Mouse (Mus musculus): ENCODE measurements around the gene Uxt. TPM values are rescaled to one million over a fixed set of nuclear protein-coding genes. Genes with fewer than 3 reads are reported as not detected.

Uxt gene
- polyA plus RNA-seq, 1 experiment from 2014 or later = 78.7 TPM

- H3K36me3 ChIP-seq (ENCODE audit: control insufficient read depth, insufficient read depth) = peaks cover 5% of the 10 kb centered on the region; the same call in 1 of the 2 replicates
- H3K27ac ChIP-seq (ENCODE audit: low read depth, low read length) = no peak overlapping the region
- no peak for TF ChIP-seq CTCF (IDR thresholded peaks at IDR 0.05; ENCODE audit: low read depth)
- ATAC-seq = no peak
- H3K9me3 ChIP-seq (ENCODE audit: control insufficient read depth) = no peaks in the 10 kb centered on the region
- no peak overlapping the region for H3K9ac ChIP-seq (ENCODE audit: low read depth, low read length)
- no peaks in the 10 kb centered on the region for H3K27me3 ChIP-seq (replicated peaks; ENCODE audit: control insufficient read depth, insufficient read depth, low read length)
- H3K4me1 ChIP-seq (replicated peaks; ENCODE audit: control insufficient read depth, insufficient read depth, low read length) = no peaks in the 10 kb centered on the region
- no peak overlapping the region for H3K4me3 ChIP-seq (ENCODE audit: low read depth, low read length)
- 85% methylated on average over 1 of the region's 1 CpGs for WGBS
- no peak overlapping the region for H3K4me2 ChIP-seq (replicated peaks; ENCODE audit: low read depth)
These were observed 32.0 kb downstream of the Uxt start for GRCm38 (mm10) chrX:20929859-20930258.

- Histone ChIP-seq H3K36me3 (ENCODE audit: control insufficient read depth, insufficient read depth) (peaks cover 5% of the 10 kb centered on the region; the same call in 1 of the 2 replicates), H3K27me3 (replicated peaks; ENCODE audit: control insufficient read depth, insufficient read depth, low read length) (no peaks in the 10 kb centered on the region; the same call in 1 of the 2 replicates), H3K4me2 (replicated peaks; ENCODE audit: low read depth) (no peak overlapping the region), H3K9me3 (ENCODE audit: control insufficient read depth) (no peaks in the 10 kb centered on the region), H3K4me1 (replicated peaks; ENCODE audit: control insufficient read depth, insufficient read depth, low read length) (no peaks in the 10 kb centered on the region), H3K4me3 (ENCODE audit: low read depth, low read length) (no peak overlapping the region), H3K9ac (ENCODE audit: low read depth, low read length) (no peak overlapping the region), H3K27ac (ENCODE audit: low read depth, low read length) (no peak overlapping the region)
- no peak for ATAC-seq
- TF ChIP-seq CTCF (IDR thresholded peaks at IDR 0.05; ENCODE audit: low read depth) = no peak
These were observed 36.8 kb downstream of the Uxt start for GRCm38 (mm10) chrX:20924976-20925375.

GRCm38 (mm10) chrX:20923506-20923905, 38.3 kb downstream of the Uxt start:
- WGBS = 86% methylated on average over 1 of the region's 1 CpGs
- no peak overlapping the region for H3K27ac ChIP-seq (ENCODE audit: low read depth, low read length)
- ATAC-seq = no peak

DNA sequence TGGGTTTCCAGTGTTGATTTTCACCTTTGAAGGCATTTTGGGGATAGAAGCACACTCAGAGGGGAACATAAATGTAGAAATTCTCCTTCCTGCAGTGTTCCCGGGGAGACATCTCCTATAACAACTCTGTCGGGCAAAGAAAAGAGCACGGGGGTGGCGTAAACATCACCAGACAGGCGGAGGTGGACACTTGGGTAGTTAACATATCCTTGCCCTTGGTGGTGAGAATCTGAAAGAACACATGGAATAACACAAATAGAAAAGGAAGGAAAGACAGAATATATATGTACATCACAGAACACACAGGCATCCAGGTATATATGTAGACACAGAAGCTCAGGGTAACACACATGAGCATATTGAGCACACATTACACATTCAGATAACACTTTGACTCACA, 40.5 kb downstream of the Uxt start:
- WGBS = 48% methylated on average over 5 of the region's 5 CpGs

More at GRCm38 (mm10) chrX:20923506-20923905, 38.3 kb downstream of the Uxt start:
- no peaks in the 10 kb centered on the region; the same call in 1 of the 2 replicates for H3K27me3 ChIP-seq (replicated peaks; ENCODE audit: control insufficient read depth, insufficient read depth, low read length)
- H3K36me3 ChIP-seq (ENCODE audit: control insufficient read depth, insufficient read depth) = peaks cover 5% of the 10 kb centered on the region; the same call in 1 of the 2 replicates
- no peak overlapping the region for H3K9ac ChIP-seq (ENCODE audit: low read depth, low read length)
- H3K4me2 ChIP-seq (replicated peaks; ENCODE audit: low read depth) = no peak overlapping the region
- H3K4me3 ChIP-seq (ENCODE audit: low read depth, low read length) = no peak overlapping the region
- no peaks in the 10 kb centered on the region for H3K9me3 ChIP-seq (ENCODE audit: control insufficient read depth)
- no peak for TF ChIP-seq CTCF (IDR thresholded peaks at IDR 0.05; ENCODE audit: low read depth)
- no peaks in the 10 kb centered on the region for H3K4me1 ChIP-seq (replicated peaks; ENCODE audit: control insufficient read depth, insufficient read depth, low read length)

DNA sequence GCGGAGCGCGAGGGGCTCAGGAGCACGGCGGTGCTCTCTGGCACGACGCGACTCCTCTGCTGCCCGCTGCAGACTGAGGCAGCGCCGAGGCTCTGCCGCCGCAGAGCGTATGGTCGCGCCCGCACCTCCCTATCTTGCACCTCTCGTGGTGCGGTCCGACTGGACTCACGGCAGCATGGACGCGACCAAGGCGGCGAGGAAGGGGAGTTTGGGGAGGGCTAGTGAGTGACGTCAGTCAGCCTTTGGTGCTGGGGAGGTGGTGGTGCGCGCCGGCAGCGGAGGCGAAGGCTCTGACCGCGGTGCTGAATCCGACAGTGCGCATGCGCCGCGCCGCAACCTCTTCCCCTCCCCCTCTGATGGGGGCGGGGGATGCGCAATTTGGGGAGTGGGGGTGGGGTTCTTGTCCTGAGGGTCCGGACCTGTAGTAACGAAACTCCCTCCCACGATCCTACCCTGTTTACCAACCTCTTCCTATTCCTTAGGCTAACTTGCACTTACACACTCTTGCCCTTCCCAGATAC, 40.9 kb downstream of the Uxt start, which contains the start of gene Syn1:
Gene Syn1, minus strand, starts transcription at position 161 of the 521 bp plus-strand sequence.
- 19% methylated on average over 30 of the region's 44 CpGs for WGBS
- Histone ChIP-seq H3K27me3 (replicated peaks; ENCODE audit: control insufficient read depth, insufficient read depth, low read length) (no peaks in the 10 kb centered on the region; the same call in 1 of the 2 replicates), H3K27ac (ENCODE audit: low read depth, low read length) (no peak within 1 kb of the TSS), H3K4me3 (ENCODE audit: low read depth, low read length) (peak within 1 kb of the TSS; percentile 38), H3K9ac (ENCODE audit: low read depth, low read length) (no peak within 1 kb of the TSS), H3K36me3 (ENCODE audit: control insufficient read depth, insufficient read depth) (no peaks in the 10 kb centered on the region), H3K4me1 (replicated peaks; ENCODE audit: control insufficient read depth, insufficient read depth, low read length) (no peaks in the 10 kb centered on the region), H3K9me3 (ENCODE audit: control insufficient read depth) (no peaks in the 10 kb centered on the region), H3K4me2 (replicated peaks; ENCODE audit: low read depth) (peak within 1 kb of the TSS; percentile 72)
- ATAC-seq = peak; percentile 90
- TF ChIP-seq CTCF (IDR thresholded peaks at IDR 0.05; ENCODE audit: low read depth) = no peak

More for the DNA sequence above, 40.5 kb downstream of the Uxt start:
- H3K36me3 ChIP-seq (ENCODE audit: control insufficient read depth, insufficient read depth) = no peaks in the 10 kb centered on the region
- no peak for ATAC-seq
- H3K27me3 ChIP-seq (replicated peaks; ENCODE audit: control insufficient read depth, insufficient read depth, low read length) = no peaks in the 10 kb centered on the region; the same call in 1 of the 2 replicates
- TF ChIP-seq CTCF (IDR thresholded peaks at IDR 0.05; ENCODE audit: low read depth) = no peak
- peak overlapping the region; percentile 72 for H3K4me2 ChIP-seq (replicated peaks; ENCODE audit: low read depth)
- H3K9ac ChIP-seq (ENCODE audit: low read depth, low read length) = no peak overlapping the region
- H3K27ac ChIP-seq (ENCODE audit: low read depth, low read length) = no peak overlapping the region
- no peak overlapping the region for H3K4me3 ChIP-seq (ENCODE audit: low read depth, low read length)
- H3K9me3 ChIP-seq (ENCODE audit: control insufficient read depth) = no peaks in the 10 kb centered on the region
- no peaks in the 10 kb centered on the region for H3K4me1 ChIP-seq (replicated peaks; ENCODE audit: control insufficient read depth, insufficient read depth, low read length)

DNA sequence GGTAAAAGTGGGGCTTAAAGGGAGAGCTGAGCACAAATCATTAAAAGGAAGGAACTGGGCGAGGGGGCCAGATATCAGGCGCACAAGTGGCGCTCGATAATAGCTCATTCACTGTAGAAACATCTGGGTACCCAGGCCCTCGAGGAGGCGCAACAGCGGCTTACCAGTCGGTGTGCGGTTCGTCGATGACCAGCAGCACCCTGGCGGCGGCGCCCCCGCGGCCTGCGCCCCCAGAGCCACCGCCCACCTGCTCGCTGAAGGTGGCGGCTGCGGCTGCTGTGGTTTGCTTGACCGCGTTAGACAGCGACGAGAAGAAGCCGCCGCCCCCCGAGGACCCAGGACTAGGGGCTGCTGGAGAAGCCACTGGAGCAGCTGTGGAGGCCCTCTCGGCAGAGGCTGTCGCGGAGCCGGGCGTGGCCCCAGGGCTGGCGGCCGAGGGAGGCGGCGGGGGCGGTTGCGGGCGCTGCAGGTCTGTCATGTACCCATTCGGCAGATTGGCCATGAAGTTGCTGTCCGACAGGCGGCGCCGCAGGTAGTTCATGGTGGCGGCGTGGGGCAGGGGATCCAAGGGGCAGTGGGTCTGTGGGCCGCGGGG, 41.5 kb downstream of the Uxt start:
- peak overlapping the region; percentile 72 for H3K4me2 ChIP-seq (replicated peaks; ENCODE audit: low read depth)
- no peaks in the 10 kb centered on the region for H3K4me1 ChIP-seq (replicated peaks; ENCODE audit: control insufficient read depth, insufficient read depth, low read length)
- H3K27ac ChIP-seq (ENCODE audit: low read depth, low read length) = no peak overlapping the region
- H3K9me3 ChIP-seq (ENCODE audit: control insufficient read depth) = no peaks in the 10 kb centered on the region
- H3K36me3 ChIP-seq (ENCODE audit: control insufficient read depth, insufficient read depth) = no peaks in the 10 kb centered on the region
- WGBS = 24% methylated on average over 45 of the region's 49 CpGs
- no peak for TF ChIP-seq CTCF (IDR thresholded peaks at IDR 0.05; ENCODE audit: low read depth)
- peak overlapping the region; percentile 38 for H3K4me3 ChIP-seq (ENCODE audit: low read depth, low read length)
- ATAC-seq = peak; percentile 25; the same call in 1 of the 2 replicates
- H3K27me3 ChIP-seq (replicated peaks; ENCODE audit: control insufficient read depth, insufficient read depth, low read length) = no peaks in the 10 kb centered on the region; the same call in 1 of the 2 replicates
- no peak overlapping the region for H3K9ac ChIP-seq (ENCODE audit: low read depth, low read length)

All from intestine, postnatal 0 days (tissue).